Mouse (Mus musculus) effector memory CD4-positive, alpha-beta T cell, adult 7 months (primary cell): Measurements from ENCODE around the gene 2610318N02Rik. TPM values are rescaled to one million over a fixed set of nuclear protein-coding genes. Genes with fewer than 3 reads are reported as not detected.

ENCODE experiments used
- polyA plus RNA-seq: library from polyadenylated mRNA; unstranded; fragments of 100-300 nt; shearing (Covaris generic); gene quantifications from one replicate; pipeline ENCODE4 v1.2.1, GENCODE M21; 2017

Gene 2610318N02Rik
- polyA plus RNA-seq = 3.7 TPM

DNA sequence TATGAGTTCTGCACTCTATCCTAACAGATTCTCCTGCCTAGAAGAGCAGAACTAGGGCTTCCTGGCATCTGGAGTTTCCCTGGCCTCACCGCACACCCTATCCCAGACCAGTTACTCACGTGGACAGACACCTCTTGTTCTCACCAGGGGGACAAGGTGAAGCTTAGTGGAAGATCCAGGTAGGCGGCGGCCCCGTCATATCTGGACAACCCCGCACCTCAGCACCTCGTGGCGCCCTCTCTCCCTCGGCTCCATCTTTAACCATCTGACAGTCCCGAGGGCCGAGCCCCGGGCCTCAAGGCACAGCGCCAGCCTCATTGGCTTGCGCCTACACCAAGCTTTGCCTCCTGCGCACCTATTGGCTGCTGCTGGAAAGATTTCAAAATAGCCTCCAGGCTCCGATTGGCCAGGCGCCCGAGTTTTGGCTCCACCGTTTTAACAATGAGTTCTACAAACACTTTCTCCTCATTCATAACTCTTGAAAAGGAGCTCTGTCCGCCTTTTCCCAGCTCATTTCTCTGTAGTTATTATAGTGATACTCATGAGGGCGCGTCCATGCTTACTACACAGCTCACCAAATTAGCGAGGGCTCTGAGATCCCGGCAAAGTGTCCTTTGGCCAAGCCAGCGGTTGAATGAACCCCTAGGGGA, at the start of gene 2610318N02Rik:
Gene 2610318N02Rik (minus strand): TSS at position 297 of the 650 bp plus-strand sequence.

DNA sequence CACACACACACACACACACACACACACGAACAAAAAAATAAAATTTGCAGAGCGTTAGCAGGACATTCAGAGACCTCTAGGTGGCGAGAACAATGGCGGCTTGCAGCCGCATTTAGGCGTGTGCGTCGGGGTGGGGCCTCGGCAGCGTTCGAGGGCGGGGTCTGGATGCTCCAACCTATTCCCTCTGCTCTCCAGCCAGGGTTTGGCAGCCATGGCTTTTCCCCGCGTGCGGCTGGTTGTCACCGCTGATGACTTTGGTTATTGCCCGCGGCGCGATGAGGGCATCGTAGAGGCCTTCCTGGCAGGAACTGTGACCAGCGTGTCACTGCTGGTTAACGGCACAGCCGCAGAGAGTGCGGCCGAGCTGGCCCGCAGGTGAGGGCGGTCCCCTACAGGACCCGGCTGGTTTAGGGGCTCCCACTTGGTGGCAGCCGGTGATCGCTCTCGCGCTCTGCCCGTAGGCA, 21.8 kb upstream of the 2610318N02Rik start, which contains the start of gene Ccdc116:
Gene Ccdc116 (minus strand): TSS at position 458 of the 464 bp plus-strand sequence.

GRCm38 (mm10) chr16:17144339-17144738, 19.4 kb upstream of the 2610318N02Rik start, which contains the start of gene Ydjc:
Gene Ydjc (plus strand): TSS chr16:17144621.

DNA sequence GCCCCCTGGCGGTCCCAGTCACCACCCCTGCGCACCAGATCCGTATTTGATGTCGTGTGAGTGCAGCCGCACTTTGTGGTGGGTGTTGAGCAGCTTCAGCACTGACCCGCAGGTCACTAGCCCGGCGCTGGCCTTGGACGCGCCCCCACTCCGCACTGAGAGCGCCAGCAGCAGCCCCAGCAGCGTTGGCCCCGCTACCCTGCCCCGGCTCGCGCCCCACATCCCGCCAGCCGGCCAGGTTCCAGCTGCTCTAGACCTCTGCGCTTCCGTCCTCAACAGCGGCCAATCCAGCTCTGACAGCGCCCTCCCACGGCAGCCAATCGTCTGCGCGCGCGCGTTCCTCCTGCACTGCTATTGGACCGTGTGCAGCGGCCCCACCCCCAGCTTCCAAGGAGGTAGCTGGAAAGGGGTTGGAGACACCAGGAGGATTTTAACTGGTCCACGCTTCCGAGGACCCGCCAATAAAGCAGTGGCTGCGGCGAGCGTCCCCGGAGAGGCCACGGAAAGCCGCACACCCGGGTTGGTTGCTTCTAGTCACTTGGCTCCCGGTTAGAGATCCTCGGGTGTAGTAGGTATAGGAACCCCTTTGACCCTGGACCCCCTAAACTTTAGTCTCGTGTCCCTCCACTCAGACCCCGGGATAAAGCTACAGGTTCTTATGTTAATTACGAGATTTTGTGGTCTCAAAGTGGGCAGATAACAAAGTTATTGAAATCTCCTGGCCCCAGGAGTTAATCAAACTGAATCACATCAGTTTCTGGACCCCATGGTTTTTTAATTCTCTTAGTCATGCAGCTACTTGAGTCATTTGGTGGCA, 7.3 kb upstream of the 2610318N02Rik start, which contains the start of gene Sdf2l1:
Gene Sdf2l1 (minus strand): TSS at position 295 of the 817 bp plus-strand sequence.

DNA sequence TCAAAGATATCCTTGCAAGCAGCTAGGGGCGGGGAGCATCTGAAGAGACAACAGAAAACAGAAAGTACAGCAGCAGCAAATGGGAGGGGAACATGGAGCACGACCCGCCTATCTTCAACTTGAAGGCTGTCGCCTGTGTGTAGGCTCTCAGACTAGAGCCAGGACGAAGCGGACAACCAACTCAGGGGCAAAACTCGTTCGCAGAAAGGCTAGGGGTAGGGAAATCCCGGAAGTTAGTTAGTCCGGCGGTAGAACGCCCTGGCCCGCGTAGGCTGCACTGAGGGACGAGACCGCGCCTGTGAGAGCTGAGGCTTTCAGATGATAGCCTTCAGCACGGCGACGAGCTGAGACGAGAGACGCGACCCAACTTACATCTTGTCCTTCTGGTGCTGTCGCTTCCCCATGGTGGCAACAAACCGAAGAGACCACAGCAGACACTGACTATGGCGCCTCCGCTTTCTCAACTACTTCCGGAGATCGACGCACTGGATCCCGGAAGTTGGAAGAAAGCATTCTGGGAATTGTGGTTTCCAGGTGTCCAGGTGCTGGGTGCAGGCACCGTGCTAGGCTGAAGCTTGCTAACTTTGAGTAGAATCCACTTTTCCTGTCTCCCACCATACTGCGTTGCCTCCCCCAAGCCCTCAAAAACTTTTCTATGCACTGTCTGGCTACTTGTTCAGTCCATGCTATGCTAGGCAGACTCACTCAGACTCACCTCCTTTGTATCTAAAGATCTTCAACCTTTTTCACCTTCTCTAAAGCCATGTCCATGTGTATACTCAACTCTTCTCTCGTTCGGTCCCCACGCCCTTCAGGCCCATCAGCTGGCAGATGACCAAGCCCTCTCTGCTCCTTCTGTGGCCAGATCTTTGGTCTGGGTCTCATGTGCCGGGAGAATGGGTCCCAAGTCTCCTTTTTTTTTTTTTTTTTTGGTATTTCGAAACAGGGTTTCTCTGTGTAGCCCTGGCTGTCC, 13.9 kb downstream of the 2610318N02Rik start, which contains the start of gene Ppil2:
Gene Ppil2 (minus strand): TSS at position 487 of the 973 bp plus-strand sequence.

GRCm38 (mm10) chr16:17069511-17070443, 55.2 kb downstream of the 2610318N02Rik start, which contains the start of gene Ypel1:
Gene Ypel1 (plus strand): TSS chr16:17069696.

Other genes with a start within 250 kb of the 2610318N02Rik start
- gene Ppm1f, start 228.7 kb downstream of the 2610318N02Rik start, polyA plus RNA-seq = 16.8 TPM
- gene Mapk1, start 141.8 kb downstream of the 2610318N02Rik start, polyA plus RNA-seq = 163 TPM
- gene Ypel1, start 55.5 kb downstream of the 2610318N02Rik start, polyA plus RNA-seq = 3.4 TPM
- gene Ppil2, start 13.9 kb downstream of the 2610318N02Rik start, polyA plus RNA-seq = 179 TPM
- 36.4 TPM for gene Sdf2l1, start 7.2 kb upstream of the 2610318N02Rik start, polyA plus RNA-seq
- 3.4 TPM for gene Ydjc, start 19.5 kb upstream of the 2610318N02Rik start, polyA plus RNA-seq
- 1.7 TPM for gene Ccdc116, start 22.1 kb upstream of the 2610318N02Rik start, polyA plus RNA-seq
- gene Ube2l3, start 77.5 kb upstream of the 2610318N02Rik start, polyA plus RNA-seq = 248 TPM
- gene Rimbp3, start 83.4 kb upstream of the 2610318N02Rik start, polyA plus RNA-seq = not detected
- 1.7 TPM for gene Hic2, start 108.4 kb upstream of the 2610318N02Rik start, polyA plus RNA-seq
- 117 TPM for gene Tmem191c, start 150.9 kb upstream of the 2610318N02Rik start, polyA plus RNA-seq
- gene Serpind1, start 206.2 kb upstream of the 2610318N02Rik start, polyA plus RNA-seq = 0.67 TPM